Mouse (Mus musculus): ENCODE results near the gene Defb20. TPM values are rescaled to one million over a fixed set of nuclear protein-coding genes. Genes with fewer than 3 reads are reported as not detected.
"Not testable (repeated sequence)": the region's sequence is repeated elsewhere in the genome, so short reads cannot be mapped to it uniquely, and the experiment has no call there.

The Defb20 gene
- polyA plus RNA-seq (2012; ENCODE audit: insufficient read depth, insufficient read length, low replicate concordance, missing spikeins): not detected in 2 replicates

- Histone ChIP-seq H3K27ac (ENCODE audit: insufficient read depth, low read depth, low read length) (no peak within 1 kb of the TSS), H3K4me3 (ENCODE audit: insufficient read depth, low read depth, low read length) (no peak within 1 kb of the TSS), H3K4me1 (ENCODE audit: control insufficient read depth, insufficient read depth, low read length) (no peaks in the 10 kb centered on the region)
- 63% methylated on average over 2 of the region's 2 CpGs for WGBS
- TF ChIP-seq POLR2A (IDR thresholded peaks at IDR 0.05; ENCODE audit: insufficient read depth, low read depth, low read length) (no peak), CTCF (IDR thresholded peaks at IDR 0.05; ENCODE audit: insufficient read depth, low read depth, low read length) (no peak)
These were observed at the start of gene Defb20 for GRCm38 (mm10) chr2:152476763-152477162. Gene Defb20, plus strand, starts transcription at chr2:152477063.

- 10% methylated on average over 12 of the region's 12 CpGs for WGBS
- H3K4me1 ChIP-seq (ENCODE audit: control insufficient read depth, insufficient read depth, low read length): peaks cover 7% of the 10 kb centered on the region; the same call in 1 of the 2 replicates
- TF ChIP-seq POLR2A (IDR thresholded peaks at IDR 0.05; ENCODE audit: insufficient read depth, low read depth, low read length): no peak
- TF ChIP-seq CTCF (IDR thresholded peaks at IDR 0.05; ENCODE audit: insufficient read depth, low read depth, low read length): no peak
- H3K27ac ChIP-seq (ENCODE audit: insufficient read depth, low read depth, low read length): no peak overlapping the region
- no peak overlapping the region for H3K4me3 ChIP-seq (ENCODE audit: insufficient read depth, low read depth, low read length)
These were observed 49.4 kb upstream of the Defb20 start for GRCm38 (mm10) chr2:152427493-152427892.

- whole genome bisulfite sequencing: 83% methylated on average over 2 of the region's 2 CpGs
- not testable (repeated sequence) for H3K27ac ChIP-seq (ENCODE audit: insufficient read depth, low read depth, low read length); H3K4me3 ChIP-seq (ENCODE audit: insufficient read depth, low read depth, low read length)
These were observed 48.4 kb upstream of the Defb20 start for GRCm38 (mm10) chr2:152428481-152428880.

GRCm38 (mm10) chr2:152436405-152436901 lies 40.4 kb upstream of the Defb20 start:
- 0 out of 2 replicates have a peak overlapping the region, but pooled peaks have one; percentile 8 for H3K27ac ChIP-seq (ENCODE audit: insufficient read depth, low read depth, low read length)
- WGBS: 50% methylated on average over 7 of the region's 7 CpGs
- H3K4me1 ChIP-seq (ENCODE audit: control insufficient read depth, insufficient read depth, low read length): peaks cover 5% of the 10 kb centered on the region
- no peak for TF ChIP-seq CTCF (IDR thresholded peaks at IDR 0.05; ENCODE audit: insufficient read depth, low read depth, low read length)
- no peak for TF ChIP-seq POLR2A (IDR thresholded peaks at IDR 0.05; ENCODE audit: insufficient read depth, low read depth, low read length)
- no peak overlapping the region for H3K4me3 ChIP-seq (ENCODE audit: insufficient read depth, low read depth, low read length)

More at GRCm38 (mm10) chr2:152428481-152428880, 48.4 kb upstream of the Defb20 start:
- not testable (repeated sequence) for H3K4me1 ChIP-seq (ENCODE audit: control insufficient read depth, insufficient read depth, low read length)

- Histone ChIP-seq H3K27ac (ENCODE audit: insufficient read depth, low read depth, low read length) (peak overlapping the region; percentile 5; the same call in 1 of the 2 replicates), H3K4me1 (ENCODE audit: control insufficient read depth, insufficient read depth, low read length) (peaks cover 5% of the 10 kb centered on the region), H3K4me3 (ENCODE audit: insufficient read depth, low read depth, low read length) (peak overlapping the region; percentile 27)
- WGBS: 5% methylated on average over 23 of the region's 23 CpGs
- TF ChIP-seq POLR2A (IDR thresholded peaks at IDR 0.05; ENCODE audit: insufficient read depth, low read depth, low read length) (no peak), CTCF (IDR thresholded peaks at IDR 0.05; ENCODE audit: insufficient read depth, low read depth, low read length) (peak; percentile 93)
These were observed 39.6 kb upstream of the Defb20 start for GRCm38 (mm10) chr2:152436983-152437860.

- H3K4me1 ChIP-seq (ENCODE audit: control insufficient read depth, insufficient read depth, low read length): peaks cover 8% of the 10 kb centered on the region
These were observed 37.9 kb upstream of the Defb20 start for GRCm38 (mm10) chr2:152438963-152439362.

GRCm38 (mm10) chr2:152439833-152440232 lies 37.0 kb upstream of the Defb20 start:
- TF ChIP-seq CTCF (IDR thresholded peaks at IDR 0.05; ENCODE audit: insufficient read depth, low read depth, low read length) (no peak), POLR2A (IDR thresholded peaks at IDR 0.05; ENCODE audit: insufficient read depth, low read depth, low read length) (no peak)

More at GRCm38 (mm10) chr2:152438963-152439362, 37.9 kb upstream of the Defb20 start:
- Histone ChIP-seq H3K4me3 (ENCODE audit: insufficient read depth, low read depth, low read length) (no peak overlapping the region), H3K27ac (ENCODE audit: insufficient read depth, low read depth, low read length) (no peak overlapping the region)
- no peak for TF ChIP-seq POLR2A (IDR thresholded peaks at IDR 0.05; ENCODE audit: insufficient read depth, low read depth, low read length)
- TF ChIP-seq CTCF (IDR thresholded peaks at IDR 0.05; ENCODE audit: insufficient read depth, low read depth, low read length): no peak
- 97% methylated on average over 1 of the region's 1 CpGs for WGBS

GRCm38 (mm10) chr2:152442322-152442721 lies 34.5 kb upstream of the Defb20 start:
- Histone ChIP-seq H3K4me3 (ENCODE audit: insufficient read depth, low read depth, low read length) (no peak overlapping the region), H3K27ac (ENCODE audit: insufficient read depth, low read depth, low read length) (no peak overlapping the region), H3K4me1 (ENCODE audit: control insufficient read depth, insufficient read depth, low read length) (peaks cover 10% of the 10 kb centered on the region)
- TF ChIP-seq CTCF (IDR thresholded peaks at IDR 0.05; ENCODE audit: insufficient read depth, low read depth, low read length): no peak
- TF ChIP-seq POLR2A (IDR thresholded peaks at IDR 0.05; ENCODE audit: insufficient read depth, low read depth, low read length): no peak
- WGBS: 76% methylated on average over 4 of the region's 4 CpGs

More at GRCm38 (mm10) chr2:152439833-152440232, 37.0 kb upstream of the Defb20 start:
- 90% methylated on average over 2 of the region's 2 CpGs for WGBS
- Histone ChIP-seq H3K4me3 (ENCODE audit: insufficient read depth, low read depth, low read length) (no peak overlapping the region), H3K27ac (ENCODE audit: insufficient read depth, low read depth, low read length) (no peak overlapping the region), H3K4me1 (ENCODE audit: control insufficient read depth, insufficient read depth, low read length) (peaks cover 8% of the 10 kb centered on the region)

- TF ChIP-seq CTCF (IDR thresholded peaks at IDR 0.05; ENCODE audit: insufficient read depth, low read depth, low read length) (no peak), POLR2A (IDR thresholded peaks at IDR 0.05; ENCODE audit: insufficient read depth, low read depth, low read length) (no peak)
- no peak overlapping the region for H3K27ac ChIP-seq (ENCODE audit: insufficient read depth, low read depth, low read length)
- WGBS: 64% methylated on average over 8 of the region's 8 CpGs
- no peak overlapping the region for H3K4me3 ChIP-seq (ENCODE audit: insufficient read depth, low read depth, low read length)
- peaks cover 13% of the 10 kb centered on the region for H3K4me1 ChIP-seq (ENCODE audit: control insufficient read depth, insufficient read depth, low read length)
These were observed 33.6 kb upstream of the Defb20 start for GRCm38 (mm10) chr2:152443281-152443680.
